Mouse (Mus musculus) urinary bladder, adult 2 months (tissue): Measurements from ENCODE around the gene Sh3yl1. TPM values are rescaled to one million over a fixed set of nuclear protein-coding genes. Genes with fewer than 3 reads are reported as not detected.

ENCODE experiments used
- DNase-seq: peaks from one replicate; pipeline ENCODE4 v3.0.0; 2022; ENCODE audit warnings: low spot score
- polyA plus RNA-seq: library from polyadenylated mRNA; depleted of rRNA; stranded (reverse); fragments of >200 nt; gene quantifications from 2 replicates; pipeline ENCODE4 v1.2.3, GENCODE M21; 2012; rRNA removed

Gene Sh3yl1
- polyA plus RNA-seq, 1 experiment = 27.4 TPM

DNA sequence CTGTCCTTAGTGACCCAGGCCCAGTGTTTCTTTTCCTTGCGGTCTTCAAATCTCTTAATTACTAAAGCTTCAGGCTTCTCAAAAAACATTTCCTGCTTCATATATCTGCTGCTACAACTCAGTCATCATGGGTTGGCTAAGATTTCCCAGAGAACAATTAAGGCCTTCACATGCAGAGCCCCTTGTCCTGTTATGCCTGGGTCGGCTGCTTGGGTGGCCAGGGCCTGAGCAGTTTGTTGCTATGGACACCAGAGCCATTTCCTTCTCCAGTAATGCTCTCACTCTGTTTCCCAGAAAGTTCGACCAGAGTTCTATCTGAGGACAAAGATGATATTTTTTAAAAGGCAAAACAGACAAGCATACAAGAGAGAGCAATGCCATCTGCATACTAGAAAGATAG is 32.7 kb downstream of the Sh3yl1 start:
- no peak for DNase-seq

DNA sequence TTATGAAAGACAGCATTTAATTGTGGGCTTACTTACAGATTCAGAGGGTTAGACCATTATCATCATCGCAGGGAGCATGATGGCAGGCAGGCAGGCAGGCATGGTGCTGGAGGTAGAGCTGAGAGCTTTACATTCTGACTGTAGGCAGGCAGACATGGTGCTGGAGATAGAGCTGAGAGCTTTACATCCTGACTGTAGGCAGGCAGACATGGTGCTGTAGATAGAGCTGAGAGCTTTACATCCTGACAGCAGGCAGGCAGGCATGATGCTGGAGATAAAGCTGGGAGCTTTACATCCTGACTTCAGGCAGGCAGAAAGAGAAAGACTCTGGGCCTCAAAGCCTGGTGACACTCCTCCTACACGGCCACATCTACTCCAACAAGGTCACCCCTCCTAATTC is 59.2 kb downstream of the Sh3yl1 start:
- no peak for DNase-seq

DNA sequence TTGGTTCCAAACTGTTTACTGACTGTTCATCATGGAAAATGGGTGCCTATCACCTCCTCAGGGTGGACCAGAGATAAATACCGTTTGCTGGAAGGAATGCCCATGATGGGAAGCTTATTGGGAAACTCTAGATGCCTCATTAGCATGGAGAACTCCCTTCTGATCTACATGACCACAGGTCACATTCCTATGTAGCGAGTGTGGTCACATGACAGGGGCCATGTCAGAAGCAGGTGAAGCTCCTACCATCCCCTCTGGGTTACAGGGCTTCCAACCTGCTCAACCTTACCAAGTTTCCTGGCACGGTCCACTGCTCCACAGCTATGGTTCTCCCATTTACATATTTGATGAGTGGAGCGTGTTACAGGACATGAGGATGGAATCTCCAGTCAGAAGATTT is 92.3 kb downstream of the Sh3yl1 start:
- DNase-seq = no peak

- no peak for DNase-seq
Observed at GRCm38 (mm10) chr12:31005010-31005409, 93.5 kb downstream of the Sh3yl1 start.

- no peak for DNase-seq
Observed at GRCm38 (mm10) chr12:31008171-31008570, 96.7 kb downstream of the Sh3yl1 start.

Other genes with a start within 250 kb of the Sh3yl1 start
- gene Alkal2, start 27.3 kb upstream of the Sh3yl1 start, polyA plus RNA-seq = 0.27 and 0.34 TPM in 2 replicates
- gene Acp1, start 79 bp upstream of the Sh3yl1 start, polyA plus RNA-seq = 10.5 and 20.4 TPM in 2 replicates
- gene Fam110c, start 162.2 kb downstream of the Sh3yl1 start, polyA plus RNA-seq = 15.0 and 16.1 TPM in 2 replicates